Mouse (Mus musculus): ENCODE data around the gene Cela1.

Cela1 gene

DNA sequence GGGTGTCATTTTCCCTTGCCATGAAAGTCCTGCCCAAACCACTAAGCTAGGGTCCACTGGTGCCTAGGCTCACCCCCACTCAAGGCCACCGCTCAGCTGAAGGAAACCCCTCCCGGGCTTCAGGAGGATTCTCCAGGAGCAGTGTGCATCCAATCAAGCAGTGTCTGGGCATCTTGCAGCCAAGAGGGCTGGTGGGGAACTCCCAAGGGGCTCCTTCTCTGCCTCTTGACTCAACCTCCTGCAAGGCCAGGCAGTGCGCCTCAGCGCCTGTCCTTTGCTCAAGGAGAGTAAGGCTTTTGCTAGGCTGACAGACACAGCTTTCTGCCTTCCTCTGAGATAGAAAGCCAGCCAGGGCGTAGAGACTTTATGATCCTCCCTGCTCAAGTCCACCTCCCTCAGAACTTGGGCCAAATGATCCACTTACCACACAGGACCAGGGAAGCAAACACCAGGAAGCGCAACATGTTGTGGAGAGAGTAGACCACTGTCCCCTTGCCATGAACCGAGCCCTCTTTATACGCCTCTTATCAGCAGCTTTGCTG lies at the start of gene Cela1:
Gene Cela1 (minus strand): TSS at position 492 of the 542 bp plus-strand sequence.
- in situ Hi-C loops (cut with MboI, MseI): no loop called here

DNA sequence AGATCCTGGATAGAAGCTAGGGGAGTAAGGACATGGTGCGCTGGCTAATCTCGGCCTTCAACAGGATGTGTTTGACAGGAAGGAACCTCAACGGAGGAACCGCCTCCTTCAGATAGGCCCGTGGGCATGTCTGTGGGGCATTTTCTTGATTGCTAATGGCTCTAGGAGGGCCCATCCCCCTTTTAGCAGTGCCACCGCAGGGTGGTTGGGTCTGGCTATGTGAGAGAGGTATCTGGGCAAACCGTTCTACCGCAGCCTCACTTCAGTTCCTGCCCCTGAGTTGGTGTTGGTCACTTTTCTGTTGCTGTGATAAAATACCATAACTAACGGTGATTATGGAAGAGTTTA lies 48.2 kb upstream of the Cela1 start:
- in situ Hi-C loops (cut with MboI, MseI): no loop called here

DNA sequence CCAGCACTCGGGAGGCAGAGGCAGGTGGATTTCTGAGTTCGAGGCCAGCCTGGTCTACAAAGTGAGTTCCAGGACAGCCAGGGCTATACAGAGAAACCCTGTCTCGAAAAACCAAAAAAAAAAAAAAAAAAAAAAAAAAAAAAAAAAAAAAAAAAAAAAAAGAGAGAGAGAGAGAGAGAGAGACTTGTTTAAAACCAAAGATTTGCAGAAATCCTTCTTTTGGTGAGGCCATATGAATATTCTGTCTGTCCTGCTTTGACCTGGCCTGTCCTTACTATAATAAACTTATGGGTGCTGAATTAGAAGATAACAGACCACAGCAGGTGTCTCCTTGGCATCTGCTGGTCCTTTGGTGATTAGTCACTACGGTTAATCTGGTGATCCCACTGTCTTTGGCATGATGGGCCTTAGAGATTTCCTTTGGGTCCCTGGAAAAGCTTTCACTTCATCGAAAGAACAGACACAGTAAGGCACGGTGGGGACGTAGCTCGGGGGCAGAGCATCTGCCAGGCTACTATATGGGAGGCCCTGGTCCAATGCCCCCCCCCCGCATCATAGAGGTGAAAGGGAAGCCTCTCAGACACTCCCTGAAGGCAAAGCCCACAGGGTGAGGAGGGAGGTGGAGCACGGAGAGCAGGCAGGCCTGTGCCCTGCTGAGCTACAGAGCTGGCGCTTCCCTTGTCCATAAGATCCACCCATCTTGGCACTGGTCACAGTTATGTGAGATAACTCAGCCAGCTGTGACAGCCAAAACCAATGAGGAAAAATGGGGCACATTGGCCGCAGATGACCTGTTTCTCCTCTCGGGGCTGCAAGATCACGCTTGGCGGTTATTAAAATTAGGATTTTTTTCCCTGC lies 47.6 kb upstream of the Cela1 start:
- in situ Hi-C loops (cut with MboI, MseI): no loop called here

DNA sequence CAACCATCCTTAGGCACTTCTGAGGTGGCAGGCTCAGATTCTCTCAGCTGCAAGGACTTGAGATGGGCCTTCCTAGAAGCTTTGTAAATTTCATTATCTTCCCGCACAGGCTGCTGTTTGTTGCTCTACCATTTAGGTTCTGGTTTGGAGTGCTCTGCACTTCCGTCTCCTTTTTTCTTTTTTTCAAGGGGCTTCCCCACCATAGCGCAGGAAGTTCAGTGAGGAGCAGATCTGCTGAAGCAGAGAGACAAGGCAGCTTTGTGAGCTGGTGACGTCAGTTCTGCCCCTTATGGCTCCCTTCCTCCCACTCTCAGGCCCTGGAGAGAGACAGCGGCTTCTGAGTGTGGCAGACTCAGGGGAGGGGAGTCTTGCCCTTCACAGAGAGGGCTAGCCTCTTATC lies 44.9 kb upstream of the Cela1 start:
- in situ Hi-C loops (cut with MboI, MseI): no loop called here

DNA sequence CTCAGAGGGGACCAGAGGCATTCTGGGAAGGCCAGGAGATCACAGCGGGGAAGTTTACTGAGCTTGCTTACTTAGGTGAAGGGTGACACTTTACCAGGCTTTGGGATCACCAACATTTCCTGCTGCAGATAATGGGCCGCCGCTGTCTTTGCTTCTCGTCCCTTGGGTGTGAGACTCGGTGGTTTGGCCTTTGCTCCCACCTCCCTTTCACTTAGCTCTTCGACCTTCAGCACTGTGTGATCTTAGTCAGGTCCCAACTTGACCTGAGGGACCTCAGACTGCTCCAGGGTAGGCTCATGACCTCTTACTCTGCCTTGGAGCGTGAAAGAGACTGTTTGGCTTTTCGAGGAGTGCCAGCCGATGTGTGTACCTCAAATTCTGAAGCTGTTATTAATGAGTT lies 43.4 kb upstream of the Cela1 start:
- in situ Hi-C loops (cut with MboI, MseI): no loop called here

DNA sequence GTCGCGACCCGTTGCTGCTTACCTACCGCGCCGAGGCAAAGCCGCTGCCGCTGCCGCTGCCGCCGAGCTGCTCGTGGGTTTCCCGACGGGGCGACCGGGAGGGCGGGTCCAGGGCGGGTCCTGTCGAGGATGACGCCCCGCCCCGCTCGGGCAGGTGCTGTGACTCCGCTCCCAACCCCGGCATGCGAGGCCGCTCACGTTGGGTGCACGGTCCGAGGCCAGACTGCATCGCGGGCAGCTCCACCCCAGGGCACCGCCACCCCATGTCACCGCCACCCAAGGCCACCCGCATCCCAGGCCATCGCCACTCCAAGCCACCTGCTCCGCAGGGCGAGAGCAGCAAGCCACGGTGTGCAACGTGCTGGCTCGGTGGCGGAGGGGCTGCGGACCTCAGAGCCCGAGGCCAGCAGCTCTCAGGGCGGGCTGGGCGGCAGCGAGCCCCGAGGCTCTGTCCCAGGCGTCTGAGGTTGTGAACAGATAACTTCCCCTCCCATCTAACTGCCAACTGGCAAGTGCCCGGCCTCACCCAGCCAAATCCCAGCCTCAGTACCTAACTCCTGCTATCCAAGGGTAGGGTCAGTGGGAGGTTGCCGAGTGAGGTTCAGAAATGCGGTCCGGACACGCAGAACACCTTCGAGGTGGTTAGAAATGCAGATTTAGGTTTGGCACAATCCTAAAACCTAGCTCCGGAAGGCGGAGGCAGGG lies 41.7 kb upstream of the Cela1 start, which contains the start of gene Galnt6:
Gene Galnt6 (minus strand): TSS at position 96 of the 705 bp plus-strand sequence.
- in situ Hi-C loops (cut with MboI, MseI): loop anchor here in 1 of 2 experiments (5.0 kb wide), 1 partner anchor 33 kb away; the partner anchor contains the start of gene Slc4a8

DNA sequence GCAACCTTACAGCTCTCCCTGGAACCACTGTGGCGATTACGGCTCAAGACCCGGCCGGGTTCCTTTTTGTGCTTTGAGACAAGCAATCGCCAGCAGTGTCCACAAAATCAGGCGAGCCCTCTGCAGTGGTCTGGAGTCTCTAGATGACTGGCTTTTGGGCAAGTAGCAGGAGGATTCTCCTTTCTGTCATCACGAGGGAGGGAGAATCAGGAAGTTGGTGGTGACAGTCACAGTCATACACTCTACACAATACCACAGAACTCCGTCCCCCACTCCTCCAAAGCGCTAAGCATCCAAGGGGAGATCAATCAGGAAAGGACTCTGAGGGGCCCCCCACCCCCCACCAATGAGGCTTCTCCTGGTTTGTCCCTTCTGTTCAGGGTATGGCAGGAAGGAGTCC lies 40.9 kb upstream of the Cela1 start:
- in situ Hi-C loops (cut with MboI, MseI): loop anchor here in 1 of 2 experiments (5.0 kb wide), 1 partner anchor 34 kb away; the partner anchor contains the start of gene Slc4a8

DNA sequence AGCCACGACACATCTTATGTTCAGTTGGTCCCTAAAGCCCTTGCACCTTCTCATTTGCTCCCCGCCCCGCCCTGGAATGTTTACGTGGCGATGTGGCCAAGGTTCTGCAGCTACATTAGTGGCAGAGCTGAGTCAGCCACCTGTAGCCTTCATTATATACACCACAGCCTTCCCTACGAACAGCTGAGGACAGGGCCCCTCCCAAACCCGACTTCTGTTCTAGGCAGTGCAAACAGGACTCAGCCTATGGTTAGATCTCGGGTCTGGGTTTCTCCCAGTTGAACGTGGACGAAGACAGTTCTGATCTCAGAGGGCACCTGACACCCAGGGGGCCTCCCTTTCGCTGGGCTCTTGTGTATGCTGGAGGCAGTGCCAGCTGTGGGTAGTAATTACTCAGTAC lies 40.1 kb upstream of the Cela1 start:
- in situ Hi-C loops (cut with MboI, MseI): loop anchor here in 1 of 2 experiments (5.0 kb wide), 1 partner anchor 34 kb away; the partner anchor contains the start of gene Slc4a8

DNA sequence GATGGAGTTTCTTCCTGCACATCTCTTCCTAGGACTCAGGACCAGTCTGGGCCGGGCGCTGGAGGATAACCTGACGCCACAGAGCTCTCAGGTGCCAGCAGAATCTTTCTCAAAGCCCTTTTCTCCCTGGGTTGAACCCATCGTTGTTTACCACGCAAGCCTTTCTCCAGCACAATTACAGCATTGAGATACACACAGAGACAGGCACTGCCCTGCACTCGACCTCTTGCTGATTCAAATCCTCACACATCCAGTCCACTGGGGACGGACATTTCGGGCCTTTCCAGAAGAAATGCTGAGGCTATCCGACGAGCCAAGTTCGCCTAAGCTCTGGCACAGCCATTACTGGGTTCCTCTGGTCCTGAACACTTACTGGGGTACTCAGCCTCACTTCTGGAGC lies 39.0 kb upstream of the Cela1 start:
- in situ Hi-C loops (cut with MboI, MseI): loop anchor here in 1 of 2 experiments (5.0 kb wide), 1 partner anchor 36 kb away; the partner anchor contains the start of gene Slc4a8

DNA sequence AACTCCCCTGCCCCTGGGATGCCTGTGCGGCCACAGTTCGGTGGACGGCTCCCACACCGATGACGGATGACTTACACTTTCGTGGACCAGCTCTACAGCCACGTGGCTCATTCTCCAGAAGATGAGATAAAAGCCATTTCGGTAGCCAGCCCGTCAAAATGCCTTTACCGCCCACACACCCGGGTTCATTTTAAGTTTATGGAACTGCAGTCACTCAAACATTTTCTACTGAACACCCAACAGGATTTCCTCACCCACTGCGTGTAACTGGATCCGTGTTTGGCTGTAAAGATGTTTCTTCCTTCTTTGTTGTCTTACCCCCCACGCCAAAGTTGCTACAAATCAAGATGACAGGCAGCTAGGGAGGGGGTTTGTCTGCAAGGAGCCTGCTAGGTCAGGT lies 35.8 kb upstream of the Cela1 start:
- in situ Hi-C loops (cut with MboI, MseI): no loop called here

DNA sequence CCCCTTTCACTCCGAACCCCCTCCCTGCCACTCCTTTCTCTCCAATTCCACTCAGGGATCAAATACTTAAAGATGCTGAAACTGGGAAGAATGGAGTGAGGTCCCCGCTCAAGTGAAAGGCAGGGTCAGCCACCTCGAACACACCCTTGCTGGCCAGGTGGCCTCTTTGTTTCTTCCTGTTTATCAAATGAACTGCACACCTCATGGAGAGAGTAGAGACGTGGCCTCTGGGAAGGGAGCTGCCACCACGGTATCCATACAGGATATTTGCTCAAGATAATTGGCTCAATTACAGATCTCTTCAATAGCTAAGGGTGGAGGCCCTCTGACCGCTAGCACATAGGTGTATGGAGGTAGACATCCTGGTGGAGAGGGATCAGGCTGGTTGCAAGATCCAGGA lies 34.8 kb upstream of the Cela1 start:
- in situ Hi-C loops (cut with MboI, MseI): no loop called here

DNA sequence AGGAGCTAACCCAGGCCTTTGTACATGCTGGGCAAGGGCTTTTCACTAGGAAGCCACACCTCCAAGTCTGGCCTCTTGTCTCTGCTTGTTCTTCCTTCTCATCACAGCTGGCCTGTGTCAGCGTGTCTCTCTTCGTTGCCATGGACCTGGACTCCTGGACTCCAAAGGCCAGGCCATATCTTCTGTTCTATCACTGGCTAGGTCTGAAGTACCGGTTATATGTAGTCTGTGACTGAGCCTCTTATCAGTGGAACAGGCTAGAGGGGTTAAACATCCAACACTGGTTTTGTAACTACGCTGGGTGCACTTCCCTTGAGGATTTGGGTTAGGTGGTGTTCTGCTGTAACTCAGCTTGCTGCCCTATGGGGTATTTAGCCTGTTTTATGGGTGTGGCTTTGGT lies 34.3 kb upstream of the Cela1 start:
- in situ Hi-C loops (cut with MboI, MseI): no loop called here

DNA sequence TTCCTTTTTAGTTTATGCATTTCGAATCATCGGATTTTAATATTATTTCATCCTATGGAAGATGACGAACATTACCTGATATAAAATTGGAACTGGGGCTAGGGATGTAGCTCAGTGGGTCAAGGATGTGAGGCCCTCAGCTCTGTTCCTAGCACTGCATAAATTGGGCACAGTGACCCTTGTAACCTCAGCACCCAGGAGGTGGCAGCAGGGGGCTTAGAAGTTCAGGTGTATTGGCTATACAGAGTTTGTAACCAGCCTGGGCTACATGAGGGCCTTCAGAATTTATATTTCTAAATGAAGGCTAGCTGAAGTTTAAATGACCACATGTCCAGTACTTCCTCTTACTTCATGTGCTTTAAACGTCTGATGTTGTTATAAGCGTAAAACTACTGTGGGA lies 33.7 kb upstream of the Cela1 start:
- in situ Hi-C loops (cut with MboI, MseI): no loop called here

DNA sequence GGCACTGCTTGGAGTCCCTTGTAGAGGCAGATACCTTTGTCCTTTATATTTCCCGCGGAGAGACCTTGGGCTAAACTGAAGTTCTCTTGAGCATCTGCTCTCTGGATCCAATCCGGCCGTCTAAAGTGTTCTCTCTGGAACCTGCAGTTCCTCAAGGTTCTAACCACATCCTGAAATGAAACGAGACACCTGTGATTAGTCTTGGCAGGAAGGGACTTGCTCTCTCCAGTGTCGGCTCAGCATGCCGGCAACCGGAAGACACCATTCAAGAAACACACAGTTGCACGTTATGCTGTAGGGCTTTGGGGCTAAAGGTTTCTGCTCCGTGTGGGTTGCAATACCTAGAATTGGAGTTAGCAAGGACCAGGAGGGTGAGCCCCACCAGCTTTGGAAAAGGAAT lies 32.3 kb upstream of the Cela1 start:
- in situ Hi-C loops (cut with MboI, MseI): no loop called here

DNA sequence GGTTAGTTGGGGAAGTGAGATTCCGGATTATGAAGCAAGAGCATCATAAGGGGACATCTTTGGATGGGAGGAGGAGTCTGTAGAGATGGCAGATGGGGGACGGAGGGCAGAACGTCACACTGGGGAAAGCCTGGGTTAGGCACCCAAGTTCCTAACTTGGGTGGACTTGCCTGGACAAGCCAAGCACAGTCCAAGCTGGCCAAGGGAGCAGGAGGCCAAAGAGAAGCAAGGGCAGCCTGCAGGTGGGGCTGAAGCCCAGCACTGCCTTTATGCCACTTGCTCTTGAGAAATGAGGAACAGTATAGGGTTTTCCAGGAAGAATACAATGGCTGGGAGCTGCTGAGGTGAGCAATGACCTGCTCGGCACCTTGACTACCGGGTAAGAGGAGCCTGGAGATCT lies 31.5 kb upstream of the Cela1 start:
- in situ Hi-C loops (cut with MboI, MseI): no loop called here

DNA sequence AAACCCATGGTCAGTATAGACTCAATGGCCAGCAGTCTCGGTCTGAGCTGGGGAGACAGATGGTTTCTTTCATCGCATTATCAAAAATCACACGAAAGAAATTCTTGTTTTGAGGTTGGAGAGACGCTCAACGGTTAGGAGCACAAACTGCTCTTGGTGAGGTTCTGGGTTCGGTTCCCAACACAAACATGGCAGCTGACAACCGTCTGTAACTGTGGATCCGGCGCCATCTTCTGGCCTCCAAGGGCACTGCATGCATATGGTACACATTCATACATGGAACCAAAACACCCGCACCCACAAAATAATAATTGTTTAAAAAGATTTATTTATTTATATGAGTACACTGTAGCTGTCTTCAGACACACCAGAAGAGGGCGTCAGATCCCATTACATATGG lies 30.9 kb upstream of the Cela1 start:
- in situ Hi-C loops (cut with MboI, MseI): no loop called here

DNA sequence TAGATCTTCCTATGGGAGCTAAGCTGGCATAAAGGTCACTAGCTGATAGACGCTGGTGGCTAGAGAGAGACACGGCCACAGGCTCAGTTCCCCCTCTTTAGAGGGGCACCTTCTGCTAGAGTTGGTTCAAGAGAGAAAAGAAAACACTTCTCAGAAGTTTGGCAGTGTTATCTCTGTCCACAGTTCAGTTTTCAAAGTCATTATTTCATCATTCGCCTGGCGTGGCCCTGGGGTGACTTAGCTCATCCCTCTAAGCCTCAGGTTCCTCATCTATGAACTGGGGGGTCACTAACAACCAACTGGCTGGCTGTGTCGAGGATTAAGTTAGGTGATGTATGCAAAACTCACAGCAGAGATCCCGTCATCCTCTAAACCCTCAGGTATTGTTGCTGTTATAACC lies 30.2 kb upstream of the Cela1 start:
- in situ Hi-C loops (cut with MboI, MseI): no loop called here

DNA sequence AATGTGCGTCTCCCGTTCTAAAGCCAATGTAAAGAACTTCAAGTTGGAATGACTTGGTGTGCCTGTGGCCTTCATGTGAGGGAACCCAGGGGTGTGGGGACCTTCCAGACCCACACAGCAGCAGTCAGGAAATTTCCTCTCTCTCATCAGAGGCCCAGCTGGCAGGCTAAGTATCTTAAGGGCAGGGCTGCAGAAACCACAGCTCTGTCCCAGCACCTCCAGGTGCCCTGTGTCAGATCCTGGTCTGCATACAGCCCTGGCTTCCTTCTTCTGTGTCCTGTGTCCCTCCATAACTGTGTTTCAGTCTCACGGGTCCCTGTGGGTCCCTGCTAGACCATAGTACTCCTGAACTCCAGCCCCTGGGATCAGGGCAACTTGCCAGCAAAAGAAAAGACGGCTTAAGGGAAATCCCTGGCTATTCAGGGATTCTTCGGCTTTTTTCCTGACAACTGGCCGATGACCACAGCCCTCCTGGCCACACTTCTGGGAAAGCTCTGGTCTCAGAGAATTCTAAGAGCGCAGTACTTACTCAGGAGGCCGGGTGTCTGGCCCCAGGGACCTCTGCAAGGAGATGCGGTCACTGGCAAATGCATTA lies 27.8 kb upstream of the Cela1 start:
- in situ Hi-C loops (cut with MboI, MseI): no loop called here

DNA sequence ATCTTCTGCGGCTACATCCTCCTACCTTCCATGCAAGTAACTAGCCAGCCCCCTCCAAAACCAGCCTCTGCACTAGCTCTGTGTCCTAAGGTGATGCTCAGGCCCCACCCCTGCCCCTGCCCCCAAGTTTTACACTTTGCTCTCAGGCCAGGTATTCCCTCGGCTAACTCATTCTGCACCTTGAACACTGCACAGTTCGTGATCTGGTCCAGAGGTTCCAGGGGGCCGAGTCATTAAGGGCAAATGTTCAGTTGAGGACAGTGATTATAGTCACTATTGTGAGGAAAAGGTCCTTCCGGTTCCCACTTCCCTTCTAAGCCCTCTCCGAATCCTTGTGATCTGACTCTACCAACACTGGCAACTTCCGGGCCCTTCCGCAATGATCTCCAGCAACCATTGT lies 26.7 kb upstream of the Cela1 start:
- in situ Hi-C loops (cut with MboI, MseI): no loop called here

DNA sequence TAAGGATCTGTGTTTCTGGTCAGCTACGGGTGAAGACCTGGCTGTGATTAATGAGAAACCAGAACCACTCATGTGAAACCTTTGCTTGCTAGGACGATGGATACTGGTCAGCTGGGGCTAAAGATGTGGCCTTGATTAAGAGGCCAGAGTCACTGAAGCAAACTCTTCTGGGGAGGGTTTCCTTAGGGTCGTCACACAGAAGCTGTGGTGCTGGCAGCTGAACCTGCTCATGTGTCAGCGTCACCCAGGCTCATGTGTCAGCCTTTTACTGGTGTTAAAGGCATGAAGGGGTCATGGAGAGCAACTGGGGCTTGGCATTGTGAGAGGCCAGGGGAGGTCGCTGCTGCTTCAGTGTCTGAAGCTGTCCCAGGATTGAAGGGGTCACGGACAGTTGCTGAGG lies 23.1 kb upstream of the Cela1 start:
- in situ Hi-C loops (cut with MboI, MseI): no loop called here

DNA sequence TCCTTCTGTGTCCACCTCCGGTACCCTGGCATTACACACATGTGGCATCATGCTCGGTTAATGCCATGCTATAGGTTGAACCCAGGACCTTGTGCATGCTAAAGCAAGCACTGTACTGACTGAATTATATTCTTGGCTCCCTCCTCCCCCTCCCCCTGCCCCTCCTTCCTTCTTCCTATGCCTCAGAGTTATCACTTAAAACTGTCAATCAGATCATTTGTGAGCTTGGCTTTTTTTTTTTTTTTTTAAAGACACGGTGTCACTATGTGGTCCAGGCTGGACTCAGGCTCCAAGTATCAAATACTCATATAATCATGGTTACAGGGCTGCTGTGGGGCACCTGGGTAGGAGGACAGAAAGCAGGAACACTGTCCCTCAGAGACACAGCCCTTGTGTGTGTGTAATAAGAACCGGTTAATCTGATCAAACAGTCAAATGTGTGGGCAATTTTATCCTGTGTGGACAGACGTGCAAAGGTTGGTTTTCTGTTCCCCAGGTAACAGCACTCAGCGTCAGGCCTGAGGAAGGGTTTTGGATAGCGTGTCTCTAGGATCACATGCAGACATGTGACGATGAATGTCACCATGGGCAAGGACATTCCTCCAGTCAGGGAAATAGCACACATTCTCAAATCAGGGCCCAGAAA lies 20.8 kb upstream of the Cela1 start:
- in situ Hi-C loops (cut with MboI, MseI): no loop called here

DNA sequence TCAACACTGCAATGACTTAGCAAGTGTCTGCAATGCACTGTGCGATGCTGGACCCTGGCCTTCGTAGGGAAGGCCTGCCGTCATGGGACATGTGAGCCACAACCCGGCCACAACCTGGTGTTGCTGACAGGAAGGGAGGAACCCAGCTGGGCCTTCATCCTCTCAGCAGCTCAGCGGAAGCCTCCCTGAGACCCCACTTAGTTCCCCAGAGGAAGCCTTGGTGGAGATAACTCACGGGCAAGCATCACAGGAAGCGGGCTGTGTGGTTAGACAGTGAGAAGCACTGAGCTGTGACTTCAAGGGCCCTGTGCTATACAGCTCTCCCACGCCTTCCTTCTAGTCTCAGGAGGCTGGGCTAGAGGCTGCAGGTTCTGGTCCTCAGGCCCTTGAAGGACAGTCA lies 18.5 kb upstream of the Cela1 start:
- in situ Hi-C loops (cut with MboI, MseI): no loop called here
